Mouse (Mus musculus) frontal cortex, postnatal 36 days (tissue): ENCODE results near the gene Slc9a1.
A peak's percentile ranks its signal among the peaks of the same experiment; 100 is the strongest.

Experiments
- DNase-seq, 2 experiments: peaks; one replicate each; pipeline ENCODE4 v3.0.0; 2022; ENCODE audit warnings: low spot score in 2 of 2

The Slc9a1 gene

DNA sequence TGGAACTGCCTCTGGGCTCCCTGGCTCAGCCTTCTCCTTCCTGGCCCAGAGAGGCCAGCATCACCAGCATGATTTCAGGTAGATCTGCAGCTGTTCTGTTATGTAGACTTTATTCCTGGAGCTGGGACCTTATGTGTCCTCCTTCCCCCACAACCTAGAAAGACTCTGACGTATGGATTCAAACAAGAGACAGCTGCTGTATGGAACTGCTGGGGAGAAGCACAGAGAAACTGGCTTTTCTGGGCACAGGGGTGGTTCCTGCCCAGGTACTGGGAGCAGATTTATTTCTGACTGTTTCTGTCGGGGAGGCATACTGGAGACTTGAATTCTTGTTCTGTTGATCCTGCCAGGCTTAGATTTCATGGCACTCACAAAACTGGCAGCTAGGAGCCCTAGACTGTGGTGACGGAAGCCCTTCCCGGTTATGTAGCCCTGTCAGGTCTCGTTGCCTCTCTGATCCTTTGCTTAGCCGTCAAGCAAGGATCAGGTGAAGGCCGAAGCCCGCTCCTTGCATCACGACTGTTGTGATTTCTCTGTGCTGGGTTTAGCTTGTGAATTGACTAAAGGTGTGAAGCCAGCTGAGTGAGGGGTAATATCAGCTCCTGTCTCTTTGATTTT lies 34.2 kb downstream of the Slc9a1 start:
- DNase-seq: no peak

- DNase-seq: no peak
Observed at GRCm38 (mm10) chr4:133404256-133404655, 34.8 kb downstream of the Slc9a1 start.

GRCm38 (mm10) chr4:133406313-133407056 lies 37.0 kb downstream of the Slc9a1 start:
- no peak for DNase-seq

DNA sequence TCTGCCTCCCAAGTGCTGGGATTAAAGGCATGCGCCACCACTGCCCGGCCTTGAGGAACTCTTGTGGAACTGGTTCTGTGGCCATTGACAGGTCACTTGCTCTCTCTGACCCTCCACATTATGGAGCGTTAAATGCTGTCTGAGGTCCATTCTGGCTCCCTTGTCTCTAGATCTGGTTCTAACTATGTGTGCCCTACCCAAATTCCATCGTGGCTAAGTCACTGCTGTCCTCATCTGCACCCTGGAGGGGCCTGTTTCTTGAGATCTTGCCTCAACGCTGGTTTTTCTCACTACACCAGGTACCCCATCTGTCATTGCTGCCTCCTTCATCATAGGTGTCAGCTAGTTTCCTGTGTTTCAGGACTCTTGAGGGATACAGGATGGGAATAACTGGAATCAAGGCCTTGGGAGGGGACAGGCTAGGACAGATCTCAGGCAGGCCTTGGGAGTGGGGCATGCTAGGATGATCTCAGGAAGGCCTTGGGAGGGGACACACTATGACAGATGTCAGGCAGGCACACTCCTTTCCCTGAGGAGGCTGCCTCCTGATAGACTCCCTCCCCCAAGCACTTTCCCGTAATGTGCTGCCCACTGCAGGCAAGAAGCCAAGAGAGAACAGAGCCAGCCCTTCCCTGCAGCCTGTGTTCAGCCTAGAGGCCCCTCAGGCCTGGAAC lies 37.7 kb downstream of the Slc9a1 start:
- no peak for DNase-seq

DNA sequence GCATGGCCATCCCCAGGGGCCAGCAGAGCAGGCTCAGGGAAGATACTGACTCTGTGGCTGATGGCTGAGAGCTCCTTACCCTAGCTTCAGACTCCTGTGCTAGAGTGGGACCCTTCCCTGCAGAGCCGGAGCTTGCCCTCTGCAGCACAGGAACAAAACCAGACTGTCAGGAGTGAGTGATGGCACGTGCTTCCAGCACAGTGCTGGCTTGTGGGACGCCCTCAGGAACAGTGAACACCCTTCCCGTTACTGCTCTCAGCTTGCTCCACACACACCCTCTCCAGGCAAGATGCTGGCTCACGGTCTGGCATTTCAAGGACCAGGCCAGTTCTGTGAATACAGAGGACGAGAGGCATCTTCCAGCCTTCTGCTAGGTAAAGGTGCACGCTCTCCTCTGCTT lies 38.5 kb downstream of the Slc9a1 start:
- DNase-seq: no peak

DNA sequence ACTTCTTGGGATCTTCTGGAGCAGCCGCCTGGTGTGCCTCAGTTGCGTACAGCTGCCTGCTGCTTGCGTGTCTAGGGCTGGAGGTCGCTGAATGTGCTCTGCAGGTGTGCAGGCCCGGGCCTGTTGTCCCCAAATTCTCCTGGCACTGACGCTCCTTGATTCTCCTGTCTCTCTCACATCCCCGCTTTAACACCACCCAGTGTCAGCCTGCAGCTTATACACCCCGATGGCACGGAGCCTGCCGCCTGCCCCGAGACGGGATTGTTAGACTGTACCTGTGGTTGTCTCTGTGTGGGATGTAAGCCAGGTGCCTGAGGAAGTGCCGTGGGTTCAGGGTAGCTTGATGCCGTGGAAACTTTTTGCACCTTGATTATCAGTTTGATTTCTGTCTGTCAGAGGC lies 41.5 kb downstream of the Slc9a1 start:
- no peak for DNase-seq

GRCm38 (mm10) chr4:133412096-133412495 lies 42.6 kb downstream of the Slc9a1 start:
- DNase-seq: no peak

GRCm38 (mm10) chr4:133412575-133413540 lies 43.4 kb downstream of the Slc9a1 start:
- no peak for DNase-seq

GRCm38 (mm10) chr4:133413617-133414016 lies 44.1 kb downstream of the Slc9a1 start:
- no peak for DNase-seq

DNA sequence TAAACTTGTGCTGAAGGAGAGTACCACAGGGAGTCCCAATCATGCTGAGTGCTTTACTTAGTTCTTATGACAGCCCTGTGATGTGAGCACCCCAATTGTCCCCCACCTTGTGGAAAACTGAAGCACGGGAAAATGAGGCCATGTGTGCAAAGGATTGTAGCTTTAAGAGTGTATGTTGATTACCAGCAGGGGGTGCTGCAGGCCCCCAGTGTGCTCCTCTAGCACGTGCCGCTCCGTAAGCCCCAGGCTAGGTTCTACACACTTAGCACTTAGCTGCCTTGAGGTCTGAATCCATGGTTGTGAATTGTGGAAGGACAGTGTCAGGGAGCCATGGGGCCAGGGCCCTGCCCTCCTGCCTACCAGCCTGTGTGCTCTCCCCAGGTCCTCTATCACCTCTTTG lies 45.4 kb downstream of the Slc9a1 start:
- DNase-seq: no peak

- DNase-seq: no peak
Observed at GRCm38 (mm10) chr4:133419312-133420004, 50.0 kb downstream of the Slc9a1 start.

- no peak for DNase-seq
Observed at GRCm38 (mm10) chr4:133421989-133422388, 52.5 kb downstream of the Slc9a1 start.

DNA sequence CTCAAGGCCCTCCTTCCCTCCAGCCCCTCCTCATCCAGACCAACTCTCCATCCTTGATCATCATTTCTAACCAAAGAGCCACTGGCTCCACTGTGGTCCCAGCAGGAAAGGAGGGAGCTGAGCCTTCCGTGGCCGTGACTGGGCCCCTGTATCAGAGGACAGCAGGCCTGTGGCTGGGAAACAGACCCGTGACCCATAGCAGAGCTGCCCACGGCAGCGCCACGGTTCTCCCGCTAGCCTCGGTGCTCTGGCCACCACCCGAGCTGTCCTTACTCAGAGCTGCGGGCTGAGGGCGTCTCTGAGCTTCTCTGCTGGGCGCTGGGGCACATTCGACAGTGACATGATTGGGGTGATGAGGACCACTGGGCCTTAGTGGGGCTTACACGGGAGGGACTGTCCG lies 53.1 kb downstream of the Slc9a1 start:
- no peak for DNase-seq

- DNase-seq: peak in 1 of 2 experiments; percentile 44
Observed at GRCm38 (mm10) chr4:133423108-133423507, 53.6 kb downstream of the Slc9a1 start.

DNA sequence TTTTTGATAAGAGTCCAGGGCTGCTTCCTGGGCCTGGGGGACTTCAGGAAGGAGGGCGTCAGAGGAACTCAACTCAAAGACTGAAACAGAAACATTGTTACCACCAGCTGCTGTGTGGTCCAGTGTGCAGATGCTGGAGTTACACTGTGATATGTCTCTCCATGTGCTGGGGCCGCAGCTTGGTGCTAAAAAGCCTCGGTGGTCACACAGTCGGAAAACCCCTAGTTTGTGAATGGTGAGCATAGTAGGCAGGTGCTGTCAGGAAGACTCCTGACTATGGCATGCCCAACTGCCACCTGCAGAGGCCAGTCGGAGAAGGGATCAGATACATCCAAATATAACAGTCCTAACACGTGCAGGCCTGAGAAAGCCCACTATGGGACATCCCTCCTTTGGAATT lies 54.2 kb downstream of the Slc9a1 start:
- DNase-seq: no peak

GRCm38 (mm10) chr4:133424100-133424499 lies 54.6 kb downstream of the Slc9a1 start:
- peak; percentile 53 to 68 for DNase-seq

DNA sequence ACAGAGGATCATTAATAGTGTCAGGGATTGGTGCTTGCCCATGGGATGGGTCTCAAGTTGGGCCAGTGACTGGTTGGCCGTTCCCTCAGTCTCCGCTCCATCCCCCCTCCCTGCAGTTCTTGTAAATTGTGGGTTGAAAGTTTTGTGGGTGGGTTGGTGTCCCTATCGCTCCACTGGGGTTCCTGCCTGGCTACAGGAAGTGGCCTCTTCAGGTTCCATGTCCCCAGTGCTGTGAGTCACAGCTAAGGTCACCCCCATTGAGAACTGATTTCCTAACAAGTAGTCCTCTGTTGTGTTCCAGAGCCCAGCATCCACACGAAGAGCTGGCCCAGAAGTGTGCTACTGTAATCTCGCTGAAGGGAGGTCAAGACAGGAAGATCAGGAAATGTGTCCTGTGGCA lies 56.6 kb downstream of the Slc9a1 start:
- DNase-seq: no peak

DNA sequence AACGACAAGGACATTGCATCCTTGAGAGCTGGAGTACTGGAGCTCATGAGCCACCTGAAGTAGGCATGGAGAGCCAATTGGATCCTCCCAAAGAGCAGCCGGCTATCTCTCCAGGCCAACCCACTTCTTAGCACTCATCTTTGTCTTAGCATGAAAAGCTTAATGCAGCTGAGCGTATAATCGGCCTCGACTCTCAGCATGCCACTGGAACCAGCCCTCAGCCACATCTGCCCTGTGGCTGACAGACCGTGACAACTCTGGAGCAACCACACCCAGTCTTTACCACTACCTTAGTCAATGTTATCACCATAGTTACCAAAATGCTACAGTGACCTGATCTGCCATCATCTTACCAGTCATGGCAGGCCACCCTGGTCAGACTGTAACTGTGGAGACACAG lies 62.0 kb downstream of the Slc9a1 start:
- DNase-seq: no peak

DNA sequence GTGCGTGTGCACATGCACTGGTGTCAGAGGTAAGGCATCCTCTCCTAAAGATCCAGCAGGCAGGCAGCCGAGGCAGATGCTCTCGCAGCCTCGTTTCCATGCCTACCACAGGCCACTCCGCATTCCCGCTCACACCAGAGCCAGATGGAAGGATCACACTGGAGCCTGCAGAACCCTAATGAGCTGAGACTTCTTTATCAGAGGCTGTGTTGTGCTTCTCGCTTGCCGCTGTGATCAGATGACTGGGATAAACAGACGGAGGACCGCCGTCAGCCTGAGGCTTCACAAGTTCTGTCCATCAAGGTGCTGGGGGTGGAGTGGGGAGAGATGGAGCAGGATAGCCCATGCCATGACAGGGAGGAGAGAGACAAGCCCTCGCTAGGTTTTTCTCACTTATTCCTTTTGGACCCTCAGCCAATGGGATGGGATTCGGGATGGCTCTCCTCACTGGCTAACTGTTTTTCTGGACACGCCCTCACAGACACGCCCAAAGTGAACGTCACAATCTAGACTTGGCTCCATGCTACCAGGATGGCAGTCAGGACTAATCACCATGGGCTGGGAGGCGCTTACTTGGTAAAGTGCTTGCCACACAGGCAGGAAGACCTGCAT lies 63.2 kb downstream of the Slc9a1 start:
- peak in 1 of 2 experiments; percentile 62 for DNase-seq

DNA sequence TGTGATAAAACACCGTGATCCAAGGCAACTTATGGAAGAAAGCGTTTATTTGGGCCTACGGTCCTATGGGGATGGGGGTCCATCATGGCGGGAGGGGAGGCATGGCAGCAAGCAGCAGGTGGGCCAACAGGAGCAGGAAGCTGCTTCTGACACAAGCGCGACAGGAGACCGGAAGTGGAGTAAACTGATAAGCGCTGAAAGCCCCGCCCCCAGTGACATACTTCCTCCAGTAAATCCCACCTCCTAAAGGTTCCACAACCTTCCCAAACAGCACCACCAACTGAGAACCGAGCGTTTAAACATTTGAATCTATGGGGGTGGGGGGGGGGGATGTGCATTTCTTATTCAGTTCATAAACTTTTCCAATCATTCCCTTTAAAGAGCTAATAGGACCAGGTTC lies 66.4 kb downstream of the Slc9a1 start:
- no peak for DNase-seq
